Mouse (Mus musculus): ENCODE results near the gene Atp5c1.

DNA sequence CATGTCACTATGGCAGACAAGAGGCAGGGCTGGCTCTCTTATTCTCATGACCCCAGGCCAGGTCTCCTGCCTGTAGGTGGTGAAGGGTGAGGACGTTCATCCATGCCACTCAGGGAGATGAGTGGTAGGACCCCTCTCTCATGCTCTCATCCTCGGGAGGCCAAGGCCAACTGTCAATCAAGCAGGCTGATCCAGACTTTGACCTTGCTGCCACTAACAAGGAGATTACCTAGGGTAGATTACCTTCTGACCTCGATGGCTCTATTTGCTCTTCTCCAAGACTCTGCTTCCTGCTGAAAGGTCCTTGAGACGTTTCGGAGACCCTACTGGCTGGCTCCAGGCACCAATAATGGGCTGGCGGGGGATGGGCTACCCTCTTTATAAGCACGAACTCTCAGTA, 5.8 kb downstream of the Atp5c1 start:
- no peak for TF ChIP-seq MAFK (IDR thresholded peaks at IDR 0.05; ENCODE audit: borderline replicate concordance, low read depth, low read length)
- TF ChIP-seq SIN3A (IDR thresholded peaks at IDR 0.05; ENCODE audit: low read length): no peak
- no peak for TF ChIP-seq POLR2A (IDR thresholded peaks at IDR 0.05; ENCODE audit: control insufficient read depth in 1 of 2, insufficient read depth in 1 of 2, low read depth in 1 of 2, low read length in 2 of 2, poor library complexity in 1 of 2)
